Mouse (Mus musculus) frontal cortex, postnatal 10 days (tissue): ENCODE results near the gene Cdcp2.
A peak's percentile ranks its signal among the peaks of the same experiment; 100 is the strongest.

Source experiments
- DNase-seq, 2 experiments: peaks; one replicate each; pipeline ENCODE4 v3.0.0; 2022; ENCODE audit warnings: low spot score in 2 of 2, mixed read lengths in 1 of 2

The Cdcp2 gene

GRCm38 (mm10) chr4:107129373-107129772 lies 32.7 kb downstream of the Cdcp2 start:
- DNase-seq, result no peak

- DNase-seq, result peak in 1 of 2 experiments; percentile 30
These were observed 33.8 kb downstream of the Cdcp2 start for GRCm38 (mm10) chr4:107130534-107130933.

- DNase-seq, result no peak
These were observed 38.2 kb downstream of the Cdcp2 start for GRCm38 (mm10) chr4:107134891-107135290.

- no peak for DNase-seq
These were observed 39.0 kb downstream of the Cdcp2 start for GRCm38 (mm10) chr4:107135663-107136062.

- DNase-seq, result no peak
These were observed 39.8 kb downstream of the Cdcp2 start for GRCm38 (mm10) chr4:107136531-107136930.

GRCm38 (mm10) chr4:107138948-107139835 lies 42.5 kb downstream of the Cdcp2 start:
- no peak for DNase-seq

GRCm38 (mm10) chr4:107139836-107140631 lies 43.3 kb downstream of the Cdcp2 start:
- no peak for DNase-seq

- no peak for DNase-seq
These were observed 46.8 kb downstream of the Cdcp2 start for GRCm38 (mm10) chr4:107143511-107143910.

GRCm38 (mm10) chr4:107150991-107151390 lies 54.3 kb downstream of the Cdcp2 start:
- DNase-seq, result no peak

- no peak for DNase-seq
These were observed 55.9 kb downstream of the Cdcp2 start for GRCm38 (mm10) chr4:107152571-107152970.

GRCm38 (mm10) chr4:107156983-107157401 lies 60.3 kb downstream of the Cdcp2 start:
- no peak for DNase-seq

GRCm38 (mm10) chr4:107159166-107159773 lies 62.6 kb downstream of the Cdcp2 start:
- DNase-seq, result no peak

- no peak for DNase-seq
These were observed 63.5 kb downstream of the Cdcp2 start for GRCm38 (mm10) chr4:107160181-107160580.
